Mouse (Mus musculus) CH12.LX (cell line): Measurements from ENCODE around the gene Letm1.

Experiments used
- CTCF ChIP-seq, 2 experiments: IDR thresholded peaks in 1 of 2; conservative IDR thresholded peaks in 1 of 2; 2 replicates each; pipeline ENCODE4 v1.5.1; 2011 to 2012; ENCODE audit warnings: low read depth in 2 of 2, low read length in 2 of 2, improper control_type of control experiment in 1 of 2, inconsistent platforms in 1 of 2, mild to moderate bottlenecking in 1 of 2, moderate library complexity in 1 of 2
- EP300 ChIP-seq: IDR thresholded peaks from 2 replicates; pipeline ENCODE4 v1.6.1; 2011; ENCODE audit warnings: low read length, improper control_type of control experiment
- ETS1 ChIP-seq: conservative IDR thresholded peaks from 2 replicates; pipeline ENCODE4 v1.6.1; 2012; ENCODE audit warnings: low read depth, mild to moderate bottlenecking, inconsistent platforms, low read length, improper control_type of control experiment, moderate library complexity
- HCFC1 ChIP-seq: IDR thresholded peaks from 2 replicates; pipeline ENCODE4 v1.6.1; 2012; ENCODE audit warnings: low read depth, mild to moderate bottlenecking, inconsistent platforms, low read length, improper control_type of control experiment
- POLR2A ChIP-seq: IDR thresholded peaks from 2 replicates; pipeline ENCODE4 v1.6.1; 2011; ENCODE audit warnings: low read depth, mild to moderate bottlenecking, improper control_type of control experiment, low read length
- TBP ChIP-seq: conservative IDR thresholded peaks from 2 replicates; pipeline ENCODE4 v1.6.1; 2011; ENCODE audit warnings: low read depth, low read length, improper control_type of control experiment
- ZKSCAN1 ChIP-seq: IDR thresholded peaks from 2 replicates; pipeline ENCODE4 v1.6.1; 2012; ENCODE audit warnings: low read depth, inconsistent platforms, low read length, improper control_type of control experiment, borderline replicate concordance

- TF ChIP-seq CTCF (conservative IDR thresholded peaks at IDR 0.05 in 1 of 2, IDR thresholded peaks at IDR 0.05 in 1 of 2; ENCODE audit: low read depth in 2 of 2, low read length in 2 of 2) = no peak
- TF ChIP-seq HCFC1 = no peak
- TF ChIP-seq ETS1 = no peak
- no peak for TF ChIP-seq POLR2A
- no peak for TF ChIP-seq EP300
- no peak for TF ChIP-seq ZKSCAN1
- no peak for TF ChIP-seq TBP
Observed at GRCm38 (mm10) chr5:33703999-33704398, 78.6 kb downstream of the Letm1 start.
